Mouse (Mus musculus) thymus, postnatal 10 days (tissue): ENCODE data around the gene Btbd1.
"Not testable (repeated sequence)": the region's sequence is repeated elsewhere in the genome, so short reads cannot be mapped to it uniquely, and the experiment has no call there.

Experiments
- DNase-seq, 2 experiments: peaks; one replicate each; pipeline ENCODE4 v3.0.0; 2021; ENCODE audit warnings: low spot score in 2 of 2

Gene Btbd1

DNA sequence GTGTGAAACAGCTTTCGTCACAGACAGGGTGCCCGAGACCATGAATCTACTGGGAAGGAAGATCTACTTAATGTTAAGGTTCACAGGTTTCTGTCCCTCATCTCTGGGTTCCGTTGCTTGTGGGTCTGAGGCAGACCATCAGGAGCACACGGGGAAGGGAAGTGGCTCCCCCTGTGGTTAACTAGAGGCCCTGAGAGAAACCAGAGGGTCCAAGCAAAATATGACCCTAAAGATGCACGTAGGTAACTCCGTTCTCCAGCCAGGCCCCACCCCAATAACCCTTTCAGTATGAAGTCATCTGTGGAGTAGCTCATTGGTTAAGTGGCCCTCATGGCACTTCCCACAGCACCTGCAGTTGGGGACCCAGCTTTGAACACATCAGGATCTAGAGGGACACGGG lies 20.4 kb upstream of the Btbd1 start:
- no peak for DNase-seq

DNA sequence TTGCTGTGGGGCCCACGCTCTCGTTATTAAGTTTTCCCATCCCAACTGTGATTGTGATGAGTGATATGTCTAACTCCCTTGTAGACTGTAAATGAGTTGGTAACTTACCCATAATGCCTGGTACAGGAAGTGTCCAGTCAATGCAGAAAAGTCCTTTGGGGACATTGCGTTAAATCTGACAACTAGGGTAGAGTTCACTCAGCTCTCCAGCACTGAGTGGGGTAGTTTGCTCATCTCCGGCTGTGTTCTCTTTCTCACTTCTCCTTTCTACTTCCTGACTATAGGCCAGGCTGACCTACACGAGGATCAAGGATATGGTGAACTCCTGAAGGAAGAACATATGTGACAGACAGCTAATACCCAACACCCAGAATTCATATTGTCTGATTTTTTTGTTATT lies 20.0 kb upstream of the Btbd1 start:
- no peak for DNase-seq

DNA sequence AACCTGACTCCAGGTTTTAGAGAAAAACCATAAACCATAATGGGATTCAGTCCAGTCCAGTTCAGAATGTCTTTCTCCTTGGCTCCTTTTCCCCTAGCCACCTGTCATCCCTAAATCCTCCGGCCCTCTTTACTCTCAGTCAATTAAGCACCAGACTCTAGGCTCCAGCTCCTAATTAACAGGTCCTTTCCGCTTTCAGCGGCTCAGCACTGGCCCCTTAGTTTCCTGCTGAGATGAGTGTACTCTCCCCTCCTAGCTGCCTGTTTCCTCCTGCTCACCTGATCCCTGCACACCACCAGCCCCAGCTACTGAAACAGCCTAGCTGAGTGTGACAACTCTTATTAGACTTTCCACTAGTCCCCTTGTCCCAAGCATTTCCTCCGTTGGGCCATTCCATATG lies 18.5 kb upstream of the Btbd1 start:
- no peak for DNase-seq

DNA sequence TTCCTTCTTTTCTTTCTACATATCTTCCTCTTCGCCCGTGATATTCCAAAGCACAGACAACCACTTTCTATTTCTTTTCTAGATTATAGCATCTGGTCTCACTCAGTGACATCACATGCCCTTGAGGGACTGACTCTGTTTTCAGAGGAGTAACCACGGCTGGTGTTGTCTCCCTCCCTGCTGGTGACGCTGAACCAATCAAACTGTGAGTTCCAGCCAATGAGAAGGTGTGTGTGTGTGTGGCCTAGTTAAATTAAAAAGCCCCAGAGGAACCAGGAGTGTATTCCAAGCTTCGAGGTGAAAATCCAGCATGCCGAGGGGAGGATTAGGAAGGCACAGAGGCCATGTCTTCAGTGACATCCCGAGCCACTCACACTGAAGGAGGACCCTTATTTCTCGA lies 17.8 kb upstream of the Btbd1 start:
- DNase-seq, result no peak

DNA sequence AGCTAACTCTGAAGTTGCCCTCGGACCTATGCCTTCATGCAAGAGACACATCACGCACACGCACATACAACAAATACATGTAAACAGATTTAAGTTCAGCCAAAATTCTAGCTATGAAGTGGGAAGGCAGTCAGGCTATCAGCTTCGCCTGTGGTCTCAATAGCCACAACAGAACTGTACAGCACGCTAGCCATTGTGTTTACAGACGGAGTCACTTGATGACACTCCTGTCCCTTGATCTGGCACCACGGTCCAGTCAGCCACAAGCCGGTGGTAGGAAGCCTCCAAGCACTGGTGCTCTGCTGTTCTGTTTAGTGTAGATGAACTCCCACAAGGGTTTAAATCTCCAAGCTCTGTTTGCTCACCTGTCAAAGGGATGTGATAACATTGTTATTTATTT lies 16.8 kb upstream of the Btbd1 start:
- DNase-seq, result no peak

DNA sequence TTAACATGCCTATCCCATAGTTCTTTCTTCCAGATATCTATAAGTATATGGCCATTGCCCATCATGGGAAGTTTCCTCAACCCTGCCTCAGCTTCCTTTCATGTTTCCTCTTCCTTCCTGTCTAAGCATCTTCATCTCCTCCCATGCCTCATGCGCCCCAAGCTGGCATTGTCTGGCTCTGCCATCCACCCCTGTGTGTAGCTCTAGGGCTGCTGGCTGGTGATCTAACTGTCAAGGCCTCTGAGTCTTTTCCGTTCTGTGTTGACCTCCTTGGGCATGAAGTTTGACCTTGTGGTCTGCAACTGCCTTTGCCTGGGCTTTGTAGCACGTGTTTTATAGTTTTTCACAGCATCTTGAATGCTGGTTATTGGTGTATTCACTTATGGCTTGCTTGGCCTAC lies 16.1 kb upstream of the Btbd1 start:
- no peak for DNase-seq

DNA sequence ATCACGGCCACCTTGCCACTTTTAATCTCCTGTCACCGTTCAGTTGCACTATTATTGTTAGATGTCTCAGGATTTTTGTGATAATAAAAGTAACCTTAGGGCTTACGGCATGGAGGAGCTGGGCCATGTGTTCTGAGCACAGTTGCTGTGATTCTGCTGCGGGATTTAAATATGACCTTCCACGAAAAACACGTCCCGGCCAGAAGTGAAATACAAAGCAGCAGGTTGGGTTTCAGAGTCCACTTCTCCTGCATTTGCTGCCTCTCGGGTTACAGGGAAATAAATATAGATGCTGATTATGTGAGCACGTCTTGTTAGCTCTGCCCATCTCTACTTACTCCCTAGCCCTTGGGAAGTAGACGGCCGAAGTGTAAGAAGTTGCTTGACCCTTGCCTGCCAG lies 15.6 kb upstream of the Btbd1 start:
- no peak for DNase-seq

DNA sequence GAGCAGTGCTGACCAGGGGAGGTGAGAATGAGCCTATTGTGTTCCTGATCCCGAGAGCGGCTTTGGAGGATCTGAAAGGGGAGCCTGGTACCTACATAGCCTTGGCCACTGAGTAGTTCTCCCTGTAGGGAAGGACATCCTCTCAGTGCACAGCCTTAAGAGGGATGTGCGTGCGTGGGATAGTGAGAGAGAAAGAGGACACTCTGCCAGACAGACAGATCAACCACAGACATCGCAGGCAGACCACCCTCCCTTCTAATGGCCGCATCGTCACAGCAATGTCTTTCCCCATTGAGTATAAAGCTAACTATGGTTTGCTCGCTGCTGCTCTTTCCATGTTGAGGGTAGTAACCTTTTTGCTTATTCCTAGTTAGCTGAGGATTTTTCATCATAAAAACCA lies 14.7 kb upstream of the Btbd1 start:
- DNase-seq, result no peak

DNA sequence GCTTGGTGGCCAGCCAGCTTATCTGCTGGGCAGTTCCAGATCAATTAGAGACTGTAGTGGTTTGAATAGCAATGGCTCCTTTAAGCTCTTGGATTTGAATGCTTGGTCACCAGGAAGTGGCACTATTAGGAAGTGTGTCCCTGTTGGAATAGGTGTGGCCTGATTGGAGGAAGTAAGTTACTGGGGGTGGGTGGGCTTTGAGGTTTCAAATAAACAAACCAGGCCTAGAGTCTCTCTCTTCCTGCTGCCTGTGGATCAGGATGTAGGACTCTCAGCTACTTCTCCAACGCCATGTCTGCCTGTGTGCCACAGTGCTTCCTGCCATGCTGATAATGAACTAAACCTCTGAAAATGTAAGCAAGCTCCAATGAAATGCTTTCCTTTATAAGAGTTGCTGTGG lies 13.8 kb upstream of the Btbd1 start:
- DNase-seq, result no peak

DNA sequence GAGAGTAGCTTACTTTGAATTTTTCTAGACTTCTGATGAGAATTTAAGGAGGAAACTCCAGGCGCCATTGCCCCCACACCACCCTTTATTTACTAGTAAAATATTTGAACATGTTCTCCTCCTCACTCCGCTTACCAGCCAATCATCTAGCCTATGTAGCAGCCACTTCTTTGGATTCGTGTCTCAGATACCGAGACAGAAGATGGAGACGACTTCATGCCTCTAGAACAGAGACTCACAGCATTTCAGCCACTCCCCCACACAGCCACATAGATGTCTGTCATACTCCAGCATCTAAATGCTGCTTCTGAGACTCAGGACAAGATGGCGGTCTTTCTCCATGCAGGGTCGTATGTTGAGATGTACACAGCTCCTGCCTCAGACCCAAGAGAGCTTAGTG lies 12.9 kb upstream of the Btbd1 start:
- no peak for DNase-seq

DNA sequence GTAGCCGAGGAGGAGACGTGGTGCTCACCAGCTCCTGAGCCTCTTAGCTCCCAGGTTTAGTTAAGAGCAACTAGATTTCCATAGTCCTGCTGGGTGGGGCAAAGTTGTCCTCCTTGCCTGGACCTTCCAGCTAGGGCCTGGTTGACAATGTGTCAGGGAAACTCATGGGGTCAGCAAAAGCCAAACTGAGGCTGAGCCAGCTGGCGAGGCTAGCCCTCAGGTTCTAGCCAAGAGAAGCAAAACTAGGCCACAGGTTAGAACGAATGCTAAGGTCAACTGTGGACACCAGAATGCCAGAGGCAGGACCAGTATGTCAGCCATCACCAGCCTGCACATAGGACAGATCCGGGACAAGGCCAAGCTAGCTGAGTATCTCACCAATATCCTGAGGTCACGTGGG lies 12.2 kb upstream of the Btbd1 start:
- DNase-seq, result no peak

DNA sequence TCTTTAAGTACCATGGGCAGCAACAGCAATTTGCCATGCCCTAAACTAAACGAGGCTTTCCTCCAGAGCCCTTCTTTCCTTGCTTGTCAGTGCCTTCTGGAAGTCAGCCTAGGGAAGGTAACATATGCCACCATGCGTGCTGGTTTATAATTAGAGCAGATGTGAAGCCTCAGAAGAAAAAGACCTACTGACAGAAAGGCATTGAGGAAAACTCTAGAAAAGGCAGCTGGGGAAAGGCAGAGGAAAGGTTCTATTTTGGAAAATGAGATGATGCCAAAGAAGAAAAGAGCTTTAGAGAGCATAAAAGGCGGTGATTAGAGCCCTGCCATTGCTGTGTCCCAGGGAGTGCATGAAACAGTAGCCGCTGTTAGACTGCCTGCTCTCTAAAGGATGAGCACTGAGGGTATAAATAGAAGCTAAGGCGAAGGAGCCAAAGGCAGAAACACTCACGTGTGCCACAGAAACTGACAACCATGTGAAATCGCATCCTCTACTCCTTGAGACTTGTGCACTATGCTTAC lies 11.5 kb upstream of the Btbd1 start:
- DNase-seq, result no peak

DNA sequence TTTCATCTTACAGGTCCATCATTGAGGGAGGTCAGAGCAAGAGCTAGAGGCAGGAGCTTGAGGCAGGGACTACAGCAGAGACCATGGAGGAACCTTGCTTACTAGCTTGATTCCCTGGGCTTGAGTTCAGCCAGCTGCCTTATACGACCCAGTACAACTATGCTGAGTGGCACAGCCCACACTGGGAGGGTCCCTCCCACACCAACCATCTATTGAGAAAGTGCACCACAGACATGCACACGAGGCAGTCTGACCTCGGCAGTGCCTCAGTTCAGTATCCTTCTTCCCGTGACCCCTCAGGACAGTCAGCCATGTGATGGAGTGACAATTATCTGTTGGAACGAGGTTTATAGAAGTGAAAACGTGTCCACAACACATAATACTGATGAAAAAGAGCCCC lies 10.5 kb upstream of the Btbd1 start:
- no peak for DNase-seq

DNA sequence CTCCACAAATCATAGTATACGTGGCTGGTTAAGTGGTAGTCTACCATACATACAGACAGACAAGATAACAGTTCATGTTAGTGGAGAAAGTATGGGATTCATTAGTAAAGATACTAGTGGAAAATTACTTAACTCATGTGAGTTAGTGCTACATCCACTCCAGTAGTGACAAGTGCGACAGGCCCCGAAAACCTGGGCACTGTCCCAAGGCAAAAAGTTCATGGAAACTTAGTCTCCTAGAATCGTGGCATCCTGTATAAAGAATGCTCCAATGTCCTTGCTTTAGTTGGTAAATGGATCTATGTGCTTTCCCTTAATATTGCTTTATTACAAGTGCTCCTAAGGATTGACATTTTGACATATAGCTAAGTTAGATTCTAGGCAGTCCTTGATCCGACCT lies 8.5 kb upstream of the Btbd1 start:
- DNase-seq, result not testable (repeated sequence)

DNA sequence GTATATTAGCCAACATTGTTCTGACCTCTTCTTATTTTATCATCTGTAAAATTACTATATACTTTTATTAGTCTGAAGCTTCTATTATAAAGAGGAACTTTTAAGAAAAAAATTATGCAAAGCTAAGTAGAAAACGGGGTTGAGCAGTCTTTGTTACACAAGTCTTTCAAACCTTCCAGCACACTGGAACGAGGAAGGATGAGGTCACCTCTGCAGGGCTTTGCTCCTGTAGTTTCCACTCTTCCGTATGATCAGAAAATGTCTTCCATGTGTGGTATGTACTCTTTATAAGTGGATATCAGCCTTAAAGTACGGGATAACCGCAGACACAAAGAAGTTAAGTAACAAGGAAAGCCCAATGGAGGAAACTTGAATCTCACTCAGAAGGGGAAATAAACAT lies 6.2 kb upstream of the Btbd1 start:
- no peak for DNase-seq

DNA sequence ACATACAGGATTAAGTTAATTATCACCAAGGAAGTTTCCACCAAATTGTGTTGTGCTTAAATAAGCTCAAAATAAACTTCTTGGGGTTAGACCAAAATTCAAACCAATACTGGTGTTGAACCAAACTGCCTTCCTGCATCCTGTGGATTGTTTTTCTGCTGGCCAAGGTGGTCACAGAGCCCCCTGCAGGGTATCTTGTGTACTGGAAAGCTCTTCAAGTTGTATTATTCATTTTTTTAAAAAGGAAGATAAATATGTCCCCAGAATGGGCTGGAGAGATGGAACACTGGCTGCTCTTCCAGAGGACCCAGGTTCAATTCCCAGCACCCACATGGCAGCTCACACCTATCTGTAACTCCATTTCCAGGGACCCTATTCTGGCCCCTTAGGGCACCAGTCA lies 5.6 kb upstream of the Btbd1 start:
- peak in 1 of 2 experiments; percentile 28 for DNase-seq

DNA sequence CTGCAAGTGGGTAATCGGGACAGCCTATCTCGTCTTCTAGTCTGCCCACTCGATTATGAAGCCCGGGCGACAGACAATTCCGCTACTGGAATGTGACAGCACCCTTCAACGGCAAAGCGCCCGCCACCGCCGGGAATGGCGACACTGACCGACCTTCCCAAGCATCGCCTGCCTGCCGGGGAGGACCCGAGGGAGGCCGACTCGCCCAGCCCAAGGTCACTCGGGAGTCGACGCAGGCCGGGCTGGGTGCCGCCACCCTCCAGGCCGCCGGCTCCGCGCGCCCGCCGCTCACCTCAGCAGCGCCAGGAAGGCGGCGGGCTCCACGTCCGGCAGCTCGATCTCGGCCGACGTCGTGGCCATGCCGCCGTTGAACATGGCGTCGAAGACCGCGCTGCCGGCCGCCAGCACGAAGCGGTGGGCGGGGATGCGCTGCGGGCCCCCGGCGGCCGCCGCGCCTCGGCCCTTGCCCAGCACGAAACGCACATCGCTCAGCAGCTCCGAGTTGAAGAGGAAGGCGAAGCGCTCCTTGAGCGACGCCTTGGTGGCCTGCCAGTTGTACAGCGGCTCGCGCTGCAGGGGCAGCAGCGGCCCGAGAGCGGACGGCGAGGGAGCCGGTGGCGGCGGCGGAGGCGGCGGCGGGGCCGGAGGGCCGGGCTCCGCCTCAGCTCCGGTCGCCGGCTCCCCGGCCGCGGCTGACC lies 401 bp downstream of the Btbd1 start:
- peak; percentile 24 to 35 for DNase-seq

DNA sequence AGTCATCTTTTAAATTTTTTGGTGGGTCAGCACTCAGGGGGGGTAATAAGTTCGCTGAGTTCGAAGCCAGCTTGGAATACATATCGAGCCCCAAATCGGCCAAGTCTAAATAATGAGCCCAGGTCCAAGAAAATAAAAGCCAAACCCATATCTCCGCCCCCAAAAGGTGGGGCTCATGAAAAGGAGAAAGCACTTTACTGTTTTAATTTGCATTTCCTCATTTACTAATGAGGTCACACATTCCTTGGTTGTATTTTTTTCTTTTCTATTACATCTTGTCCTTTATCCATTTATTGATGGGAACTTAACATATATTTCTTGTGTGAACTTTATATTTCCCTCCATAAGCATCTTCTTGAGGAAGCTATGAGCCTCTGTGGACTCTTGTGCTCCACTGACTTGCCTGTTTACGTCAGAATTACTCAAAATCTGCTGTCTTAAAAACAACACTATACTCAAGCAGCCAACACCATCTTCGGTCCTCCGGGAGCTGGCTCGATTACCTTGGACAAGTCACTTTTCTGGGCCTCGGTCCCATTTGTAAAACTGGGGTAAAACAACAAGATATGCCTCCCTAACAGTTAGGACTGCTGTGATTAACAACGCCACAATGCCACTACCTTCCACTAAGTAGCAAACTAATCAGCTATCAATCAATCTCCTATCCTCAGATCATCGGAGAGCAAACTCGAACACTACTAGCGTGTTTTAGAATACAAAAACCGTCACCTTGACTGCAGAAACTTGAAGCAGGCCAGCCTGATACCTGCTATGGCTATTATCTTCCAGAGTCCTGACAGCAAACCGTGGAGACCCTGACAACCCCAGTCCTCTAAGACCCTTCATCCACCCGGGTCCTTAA lies 1.2 kb downstream of the Btbd1 start:
- no peak for DNase-seq

DNA sequence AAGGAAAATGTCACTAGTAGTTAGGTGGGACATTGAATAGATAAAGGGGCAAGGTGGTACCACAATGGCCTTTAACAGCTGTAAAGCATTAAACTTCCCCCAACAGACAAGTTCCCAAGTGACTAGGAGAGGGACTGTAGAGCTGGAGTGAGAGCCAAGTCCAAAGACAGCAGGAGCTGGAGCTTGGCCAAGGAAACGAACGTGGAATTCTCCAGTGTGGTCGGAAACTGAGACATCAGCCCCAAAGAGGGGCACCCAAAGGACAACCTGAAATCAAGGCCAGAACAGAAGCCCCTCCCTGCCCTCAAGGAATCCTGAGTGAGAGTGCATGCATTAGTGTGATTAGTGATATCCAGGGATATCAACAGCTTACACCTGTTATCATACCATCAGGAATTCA lies 3.9 kb downstream of the Btbd1 start:
- no peak for DNase-seq

DNA sequence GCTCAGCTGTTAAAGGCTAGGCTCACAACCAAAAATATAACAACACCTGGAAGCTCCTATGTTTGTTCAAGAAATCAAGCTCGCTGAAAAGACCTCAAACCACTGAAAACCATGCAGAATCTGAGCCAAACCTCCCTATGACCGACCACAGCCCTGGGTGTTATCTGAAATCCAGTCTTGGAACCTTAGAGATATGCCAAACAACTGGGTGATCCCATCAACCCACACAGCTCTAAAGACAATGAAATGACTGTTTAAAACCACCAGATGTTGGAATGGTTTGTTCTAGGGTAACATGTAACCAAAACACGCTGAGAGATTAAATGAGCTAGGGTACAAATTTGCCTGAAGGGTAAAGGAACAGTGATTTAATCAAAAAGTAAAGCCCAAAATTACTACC lies 4.3 kb downstream of the Btbd1 start:
- no peak for DNase-seq

DNA sequence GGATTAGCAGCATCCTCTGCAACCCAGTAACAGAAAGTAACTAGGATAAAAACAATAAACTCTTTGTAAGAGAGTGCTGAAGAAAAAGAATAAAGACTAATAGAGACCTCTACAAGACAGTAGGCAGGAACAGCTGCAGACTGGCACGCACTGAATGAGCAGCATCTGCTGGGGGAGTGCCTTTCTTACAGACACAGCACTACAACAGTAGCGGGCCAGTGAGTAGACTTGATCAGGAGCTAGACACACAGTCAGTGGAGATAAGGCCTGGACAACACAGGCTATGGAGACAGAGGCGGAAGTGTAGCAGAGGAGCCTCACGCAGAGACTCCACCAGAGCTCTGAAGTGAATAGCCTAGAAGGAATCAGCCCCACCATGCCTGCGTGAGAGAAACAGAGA lies 23.2 kb downstream of the Btbd1 start:
- no peak for DNase-seq

DNA sequence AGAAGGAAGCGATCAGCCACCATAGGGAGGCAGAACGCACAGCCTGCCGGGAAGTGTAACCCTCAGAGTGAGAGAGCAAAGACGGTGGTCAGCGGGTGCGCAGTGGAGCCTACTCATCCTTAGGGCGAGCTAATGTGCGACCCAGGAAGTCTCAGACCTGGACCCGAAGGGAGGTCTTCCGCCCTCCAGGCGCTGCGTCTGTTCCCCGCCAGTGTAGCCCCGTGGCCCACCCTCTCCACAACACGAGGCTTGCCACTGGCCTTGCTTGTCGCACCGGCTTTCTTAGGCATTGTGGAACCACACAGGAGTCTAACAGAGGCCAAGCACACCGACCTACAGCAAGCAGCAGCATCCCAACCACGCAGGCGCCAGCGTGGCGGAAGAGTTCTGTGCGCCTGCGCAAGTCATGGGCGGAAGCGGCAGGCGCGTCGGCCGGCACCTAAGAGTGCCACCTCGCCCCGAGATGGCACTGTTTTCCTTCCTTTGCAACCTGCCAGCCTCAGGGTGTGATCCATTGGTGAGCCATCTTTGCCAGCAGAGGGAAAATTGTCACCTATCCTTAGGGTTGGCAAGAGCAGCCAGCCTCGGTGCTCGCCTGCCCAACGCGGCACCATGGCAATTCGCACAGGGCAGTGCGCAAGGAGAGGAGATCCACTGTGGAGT lies 40.0 kb downstream of the Btbd1 start, which contains the start of gene 3110040N11Rik:
3110040N11Rik (minus strand) TSS at position 384 of the 663 bp plus-strand sequence.
- DNase-seq, result peak; percentile 66 to 86

DNA sequence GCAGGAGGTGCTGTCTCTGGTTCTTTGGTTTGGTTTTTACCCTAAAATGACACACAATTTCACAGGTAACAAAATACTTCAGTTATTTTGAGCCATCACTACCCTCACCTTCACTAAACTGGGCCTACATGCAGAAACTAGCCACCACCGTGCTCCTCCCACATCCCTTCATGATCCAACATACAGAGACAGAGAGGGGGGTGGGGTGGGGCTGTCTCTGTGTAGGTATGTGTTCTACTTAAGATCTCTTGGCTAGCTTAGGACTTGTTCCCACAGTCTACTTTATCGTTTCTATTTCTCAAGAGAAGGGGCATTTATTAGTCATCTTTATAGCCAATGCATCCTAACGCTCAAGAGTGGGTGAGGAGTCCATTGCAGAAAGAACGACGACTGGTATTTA lies 40.7 kb downstream of the Btbd1 start:
- DNase-seq, result no peak
